Mouse (Mus musculus): ENCODE results near the gene Cldn14. TPM values are rescaled to one million over a fixed set of nuclear protein-coding genes. Genes with fewer than 3 reads are reported as not detected.
A peak's percentile ranks its signal among the peaks of the same experiment; 100 is the strongest.

Gene Cldn14
- total RNA-seq, 1 experiment from 2014 or later: not detected

DNA sequence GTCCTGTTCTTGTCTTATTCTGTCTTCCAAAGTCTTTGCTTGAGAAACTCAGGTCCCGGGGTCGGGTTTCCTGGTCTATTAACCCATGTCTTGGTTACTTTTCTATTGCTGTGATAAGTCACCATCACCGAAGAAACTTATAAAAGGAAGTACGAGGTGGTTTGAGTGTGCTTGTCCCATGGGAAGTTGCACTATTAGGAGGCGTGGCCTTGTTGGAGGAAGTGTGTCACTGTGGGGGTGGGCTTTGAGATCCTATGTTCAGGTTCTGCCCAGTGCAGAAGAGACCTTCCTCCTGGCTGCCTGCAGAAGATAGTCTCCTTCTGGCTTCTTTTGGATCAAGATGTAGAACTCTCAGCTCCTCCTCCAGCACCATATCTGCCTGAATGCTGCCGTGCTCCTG lies 120.2 kb downstream of the Cldn14 start:
- no peak for ATAC-seq (ENCODE audit: extremely low read depth, insufficient number of reproducible peaks, low FRiP score, poor library complexity, severe bottlenecking)

DNA sequence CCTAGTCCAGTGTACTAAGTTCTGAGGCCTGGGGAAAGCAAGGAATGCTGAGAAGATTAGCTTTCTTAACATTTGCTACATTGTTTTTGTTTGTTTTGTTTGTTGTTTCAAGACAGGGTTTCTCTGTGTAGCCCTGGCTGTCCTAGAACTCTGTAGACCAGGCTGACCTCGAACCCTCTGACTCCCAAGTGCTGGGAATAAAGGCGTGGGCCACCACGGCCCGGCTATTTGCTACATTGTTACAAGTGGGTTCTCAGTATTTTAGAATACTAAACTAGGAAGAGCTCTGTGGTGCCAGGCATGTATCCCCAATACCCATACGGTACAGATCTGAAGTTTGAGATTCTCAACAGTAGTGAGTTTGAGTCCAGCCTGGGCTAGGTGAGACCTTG lies 123.9 kb downstream of the Cldn14 start:
- ATAC-seq (ENCODE audit: extremely low read depth, insufficient number of reproducible peaks, low FRiP score, poor library complexity, severe bottlenecking): no peak

GRCm38 (mm10) chr16:93884086-93884721 lies 124.4 kb downstream of the Cldn14 start:
- peak; percentile 23; the same call in 1 of the 2 replicates for ATAC-seq (ENCODE audit: extremely low read depth, insufficient number of reproducible peaks, low FRiP score, poor library complexity, severe bottlenecking)

- peak; percentile 82 for ATAC-seq (ENCODE audit: extremely low read depth, insufficient number of reproducible peaks, low FRiP score, poor library complexity, severe bottlenecking)
These were observed 125.1 kb downstream of the Cldn14 start, which contains the start of gene Chaf1b for GRCm38 (mm10) chr16:93883423-93884085. Chaf1b (plus strand) TSS chr16:93883901.

DNA sequence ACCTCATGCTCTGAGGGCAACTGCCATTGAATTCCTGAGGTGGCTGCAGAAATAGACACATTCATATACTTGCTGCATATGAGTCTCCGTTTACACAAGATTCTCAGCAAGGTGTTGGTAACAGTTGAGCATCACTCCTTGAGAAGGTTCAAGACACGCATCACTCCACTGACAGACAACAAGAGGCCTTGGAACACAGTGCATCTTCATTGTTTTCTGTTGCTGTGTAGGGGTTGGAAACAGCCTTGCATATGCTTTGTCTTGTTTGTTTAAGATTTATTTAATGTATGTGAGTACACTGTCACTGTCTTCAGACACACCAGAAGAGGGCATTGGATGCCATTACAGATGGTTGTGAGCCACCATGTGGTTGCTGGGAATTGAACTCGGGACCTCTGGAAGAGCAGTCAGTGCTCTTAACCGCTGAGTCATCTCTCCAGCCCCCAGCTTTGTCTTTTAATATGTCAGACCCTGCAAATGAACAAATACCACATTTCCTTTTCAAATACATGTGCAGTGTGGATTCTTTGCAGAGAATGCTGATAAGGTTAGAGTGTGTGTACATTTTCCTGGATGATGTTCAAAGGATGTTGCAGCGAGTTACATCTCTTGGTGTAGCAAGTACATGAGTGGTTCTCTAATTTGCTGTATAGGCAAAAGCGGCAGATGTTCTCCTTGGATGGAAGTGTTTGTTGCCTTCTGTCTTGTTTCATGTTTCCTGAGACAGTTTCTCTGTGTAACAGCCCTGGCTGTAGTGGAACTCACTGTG lies 130.8 kb downstream of the Cldn14 start:
- no peak for ATAC-seq (ENCODE audit: extremely low read depth, insufficient number of reproducible peaks, low FRiP score, poor library complexity, severe bottlenecking)

GRCm38 (mm10) chr16:93874841-93875240 lies 133.8 kb downstream of the Cldn14 start:
- no peak for ATAC-seq (ENCODE audit: extremely low read depth, insufficient number of reproducible peaks, low FRiP score, poor library complexity, severe bottlenecking)

Other genes with a start within 250 kb of the Cldn14 start
- gene Morc3, start 176.7 kb downstream of the Cldn14 start, total RNA-seq (2017): 339 and 376 TPM in 2 replicates
- 4.2 and 5.4 TPM in 2 replicates for gene Chaf1b, start 124.9 kb downstream of the Cldn14 start, total RNA-seq (2017)
- not detected in 2 replicates for gene Sim2, start 76.1 kb upstream of the Cldn14 start, total RNA-seq (2017)